Mouse (Mus musculus) spleen, postnatal 10 days (tissue): ENCODE data around the gene Akr1d1.

ENCODE experiments used
- DNase-seq, 2 experiments: peaks; one replicate each; pipeline ENCODE4 v3.0.0; 2021 to 2022; ENCODE audit warnings: low spot score in 2 of 2

Akr1d1 gene

GRCm38 (mm10) chr6:37529940-37530339 lies at the start of gene Akr1d1:
Gene Akr1d1, plus strand, starts transcription at chr6:37530173.
- DNase-seq, result no peak

- DNase-seq, result no peak
Measured at GRCm38 (mm10) chr6:37481147-37481546, 48.8 kb upstream of the Akr1d1 start.

GRCm38 (mm10) chr6:37483262-37483661 lies 46.7 kb upstream of the Akr1d1 start:
- DNase-seq, result no peak

- DNase-seq, result no peak
Measured at GRCm38 (mm10) chr6:37484588-37485070, 45.3 kb upstream of the Akr1d1 start.

GRCm38 (mm10) chr6:37486502-37486901 lies 43.5 kb upstream of the Akr1d1 start:
- DNase-seq, result no peak

GRCm38 (mm10) chr6:37492241-37492640 lies 37.7 kb upstream of the Akr1d1 start:
- no peak for DNase-seq

GRCm38 (mm10) chr6:37494957-37495356 lies 35.0 kb upstream of the Akr1d1 start:
- DNase-seq, result no peak

- DNase-seq, result no peak
Measured at GRCm38 (mm10) chr6:37496866-37497265, 33.1 kb upstream of the Akr1d1 start.

GRCm38 (mm10) chr6:37505588-37505987 lies 24.4 kb upstream of the Akr1d1 start:
- no peak for DNase-seq

GRCm38 (mm10) chr6:37506909-37507515 lies 23.0 kb upstream of the Akr1d1 start:
- no peak for DNase-seq

- no peak for DNase-seq
Measured at GRCm38 (mm10) chr6:37510786-37511185, 19.2 kb upstream of the Akr1d1 start.

GRCm38 (mm10) chr6:37520631-37521375 lies 9.2 kb upstream of the Akr1d1 start:
- no peak for DNase-seq

GRCm38 (mm10) chr6:37532036-37532435 lies 2.1 kb downstream of the Akr1d1 start:
- no peak for DNase-seq

- DNase-seq, result no peak
Measured at GRCm38 (mm10) chr6:37536831-37537230, 6.9 kb downstream of the Akr1d1 start.

GRCm38 (mm10) chr6:37537801-37538200 lies 7.8 kb downstream of the Akr1d1 start:
- DNase-seq, result no peak

GRCm38 (mm10) chr6:37538792-37539191 lies 8.8 kb downstream of the Akr1d1 start:
- no peak for DNase-seq

GRCm38 (mm10) chr6:37539403-37539802 lies 9.4 kb downstream of the Akr1d1 start:
- DNase-seq, result no peak

- DNase-seq, result no peak
Measured at GRCm38 (mm10) chr6:37540113-37540512, 10.1 kb downstream of the Akr1d1 start.

- no peak for DNase-seq
Measured at GRCm38 (mm10) chr6:37541171-37541570, 11.2 kb downstream of the Akr1d1 start.

- no peak for DNase-seq
Measured at GRCm38 (mm10) chr6:37542145-37542544, 12.2 kb downstream of the Akr1d1 start.

GRCm38 (mm10) chr6:37552760-37553159 lies 22.8 kb downstream of the Akr1d1 start:
- peak in 1 of 2 experiments; percentile 48 for DNase-seq

GRCm38 (mm10) chr6:37553926-37554325 lies 24.0 kb downstream of the Akr1d1 start:
- no peak for DNase-seq

GRCm38 (mm10) chr6:37554327-37554726 lies 24.4 kb downstream of the Akr1d1 start:
- no peak for DNase-seq
